Mouse (Mus musculus): ENCODE data around the gene Igsf23. TPM values are rescaled to one million over a fixed set of nuclear protein-coding genes. Genes with fewer than 3 reads are reported as not detected.

The Igsf23 gene
- polyA plus RNA-seq, 1 experiment from 2014 or later: 0.17 TPM

- 69% methylated on average over 7 of the region's 7 CpGs for WGBS (ENCODE audit: insufficient replicate concordance)
- H3K4me3 ChIP-seq (replicated peaks): no peak overlapping the region
- H3K27me3 ChIP-seq: no peaks in the 10 kb centered on the region
- H3K36me3 ChIP-seq (replicated peaks): peaks cover 11% of the 10 kb centered on the region; the same call in 1 of the 2 replicates
- H3K4me1 ChIP-seq (replicated peaks): no peaks in the 10 kb centered on the region
- H3K9ac ChIP-seq: no peak overlapping the region
- no peak for ATAC-seq (ENCODE audit: insufficient read depth)
- H3K9me3 ChIP-seq (replicated peaks): no peaks in the 10 kb centered on the region
- no peak overlapping the region for H3K4me2 ChIP-seq
- H3K27ac ChIP-seq (replicated peaks): no peak overlapping the region
Observed at GRCm38 (mm10) chr7:19914558-19914957, 36.0 kb downstream of the Igsf23 start.

GRCm38 (mm10) chr7:19911695-19912524 is 38.6 kb downstream of the Igsf23 start:
- no peak for ATAC-seq (ENCODE audit: insufficient read depth)
- H3K4me3 ChIP-seq (replicated peaks): no peak overlapping the region
- H3K4me1 ChIP-seq (replicated peaks): no peaks in the 10 kb centered on the region
- no peaks in the 10 kb centered on the region for H3K27me3 ChIP-seq
- H3K9ac ChIP-seq: no peak overlapping the region
- 74% methylated on average over 23 of the region's 23 CpGs for WGBS (ENCODE audit: insufficient replicate concordance)
- H3K9me3 ChIP-seq (replicated peaks): no peaks in the 10 kb centered on the region
- H3K27ac ChIP-seq (replicated peaks): no peak overlapping the region
- H3K4me2 ChIP-seq: no peak overlapping the region
- peaks cover 17% of the 10 kb centered on the region for H3K36me3 ChIP-seq (replicated peaks)

- no peak overlapping the region for H3K4me3 ChIP-seq (replicated peaks)
- H3K36me3 ChIP-seq (replicated peaks): peaks cover 14% of the 10 kb centered on the region
- no peaks in the 10 kb centered on the region for H3K27me3 ChIP-seq
- no peak overlapping the region for H3K27ac ChIP-seq (replicated peaks)
- H3K9ac ChIP-seq: no peak overlapping the region
- WGBS (ENCODE audit: insufficient replicate concordance): 65% methylated on average over 6 of the region's 6 CpGs
- H3K9me3 ChIP-seq (replicated peaks): no peaks in the 10 kb centered on the region
- no peak overlapping the region for H3K4me2 ChIP-seq
- H3K4me1 ChIP-seq (replicated peaks): no peaks in the 10 kb centered on the region
- no peak for ATAC-seq (ENCODE audit: insufficient read depth)
Observed at GRCm38 (mm10) chr7:19911292-19911658, 39.3 kb downstream of the Igsf23 start.

GRCm38 (mm10) chr7:19910421-19911291 is 39.9 kb downstream of the Igsf23 start:
- no peak for ATAC-seq (ENCODE audit: insufficient read depth)
- WGBS (ENCODE audit: insufficient replicate concordance): 45% methylated on average over 21 of the region's 21 CpGs
- Histone ChIP-seq H3K4me3 (replicated peaks) (no peak overlapping the region), H3K9ac (no peak overlapping the region), H3K4me2 (no peak overlapping the region), H3K36me3 (replicated peaks) (peaks cover 10% of the 10 kb centered on the region), H3K27ac (replicated peaks) (no peak overlapping the region), H3K4me1 (replicated peaks) (no peaks in the 10 kb centered on the region), H3K9me3 (replicated peaks) (no peaks in the 10 kb centered on the region), H3K27me3 (no peaks in the 10 kb centered on the region)

GRCm38 (mm10) chr7:19889881-19890280 is 60.7 kb downstream of the Igsf23 start:
- Histone ChIP-seq H3K4me1 (replicated peaks) (no peaks in the 10 kb centered on the region), H3K36me3 (replicated peaks) (no peaks in the 10 kb centered on the region), H3K27me3 (no peaks in the 10 kb centered on the region), H3K4me3 (replicated peaks) (no peak overlapping the region), H3K27ac (replicated peaks) (no peak overlapping the region), H3K9me3 (replicated peaks) (no peaks in the 10 kb centered on the region), H3K4me2 (no peak overlapping the region), H3K9ac (no peak overlapping the region)
- 25% methylated on average over 8 of the region's 8 CpGs for WGBS (ENCODE audit: insufficient replicate concordance)
- no peak for ATAC-seq (ENCODE audit: insufficient read depth)

- no peaks in the 10 kb centered on the region for H3K9me3 ChIP-seq (replicated peaks)
- H3K4me1 ChIP-seq (replicated peaks): no peaks in the 10 kb centered on the region
- H3K27ac ChIP-seq (replicated peaks): no peak within 1 kb of the TSS
- no peak for ATAC-seq (ENCODE audit: insufficient read depth)
- WGBS (ENCODE audit: insufficient replicate concordance): 37% methylated on average over 7 of the region's 7 CpGs
- no peak within 1 kb of the TSS for H3K9ac ChIP-seq
- H3K4me3 ChIP-seq (replicated peaks): no peak within 1 kb of the TSS
- no peaks in the 10 kb centered on the region for H3K36me3 ChIP-seq (replicated peaks)
- no peaks in the 10 kb centered on the region for H3K27me3 ChIP-seq
- no peak within 1 kb of the TSS for H3K4me2 ChIP-seq
Observed at GRCm38 (mm10) chr7:19887849-19888248, 62.7 kb downstream of the Igsf23 start, which contains the start of gene Ceacam19. Gene Ceacam19, minus strand, starts transcription at chr7:19887965.

Other genes starting within 250 kb of the Igsf23 start
- 87.2 and 91.8 TPM in 2 replicates for gene Tomm40, start 235.3 kb downstream of the Igsf23 start, polyA plus RNA-seq (2015; fragmentation: Nextera tagmentation; extraction: Ambion mirVana)
- 15.2 and 19.5 TPM in 2 replicates for gene Nectin2, start 200.3 kb downstream of the Igsf23 start, polyA plus RNA-seq (2015; fragmentation: Nextera tagmentation; extraction: Ambion mirVana)
- 10.3 and 11.3 TPM in 2 replicates for gene Bcam, start 179.7 kb downstream of the Igsf23 start, polyA plus RNA-seq (2015; fragmentation: Nextera tagmentation; extraction: Ambion mirVana)
- 3.5 and 3.8 TPM in 2 replicates for gene Cblc, start 153.9 kb downstream of the Igsf23 start, polyA plus RNA-seq (2015; fragmentation: Nextera tagmentation; extraction: Ambion mirVana)
- gene Bcl3, start 128.0 kb downstream of the Igsf23 start, polyA plus RNA-seq (2015; fragmentation: Nextera tagmentation; extraction: Ambion mirVana): 4.7 and 5.3 TPM in 2 replicates
- gene Gm19345, start 98.8 kb downstream of the Igsf23 start, polyA plus RNA-seq (2015; fragmentation: Nextera tagmentation; extraction: Ambion mirVana): not detected in 2 replicates
- not detected in 2 replicates for gene Ceacam16, start 89.5 kb downstream of the Igsf23 start, polyA plus RNA-seq (2015; fragmentation: Nextera tagmentation; extraction: Ambion mirVana)
- gene Ceacam19, start 62.8 kb downstream of the Igsf23 start, polyA plus RNA-seq (2015; fragmentation: Nextera tagmentation; extraction: Ambion mirVana): not detected in 2 replicates
- 2.8 and 3.4 TPM in 2 replicates for gene Pvr, start 29.6 kb downstream of the Igsf23 start, polyA plus RNA-seq (2015; fragmentation: Nextera tagmentation; extraction: Ambion mirVana)
- not detected in 2 replicates for gene Ceacam20, start 14.7 kb upstream of the Igsf23 start, polyA plus RNA-seq (2015; fragmentation: Nextera tagmentation; extraction: Ambion mirVana)
- gene Nlrp9b, start 40.7 kb upstream of the Igsf23 start, polyA plus RNA-seq (2015; fragmentation: Nextera tagmentation; extraction: Ambion mirVana): not detected in 2 replicates
- not detected in 2 replicates for gene Vmn1r91, start 148.9 kb upstream of the Igsf23 start, polyA plus RNA-seq (2015; fragmentation: Nextera tagmentation; extraction: Ambion mirVana)
- gene Gm16442, start 171.8 kb upstream of the Igsf23 start, polyA plus RNA-seq (2015; fragmentation: Nextera tagmentation; extraction: Ambion mirVana): not detected in 2 replicates
- not detected in 2 replicates for gene Vmn1r93, start 188.3 kb upstream of the Igsf23 start, polyA plus RNA-seq (2015; fragmentation: Nextera tagmentation; extraction: Ambion mirVana)
- not detected in 2 replicates for gene Vmn1r94, start 217.6 kb upstream of the Igsf23 start, polyA plus RNA-seq (2015; fragmentation: Nextera tagmentation; extraction: Ambion mirVana)
- gene Vmn1r95, start 243.0 kb upstream of the Igsf23 start, polyA plus RNA-seq (2015; fragmentation: Nextera tagmentation; extraction: Ambion mirVana): not detected in 2 replicates